Comparison of ENCODE assay signal across 15 mouse cellular contexts in genomic region chrX:145515498-145516158, GRCm38 (mm10). TPM values are rescaled to one million over a fixed set of nuclear protein-coding genes. Genes with fewer than 3 reads are reported as not detected.
DNase-seq lines count a peak whose midpoint lies in the region; ATAC-seq and TF ChIP-seq lines count a peak whose summit lies in the region.
"Had no signal": no experiment of that assay in that cellular context is flagged by ENCODE, and none has a peak within 500 bp of the region (broad histone marks: within the 10 kb centered on the region; RNA-seq: fewer than 3 reads in every experiment).

No protein-coding gene starts in this region.

- TF ChIP-seq CTCF in lung, embryonic 14.5 days (IDR thresholded peaks at IDR 0.05; ENCODE audit: low read depth) = no peak
- no peak for TF ChIP-seq CTCF in forebrain, postnatal 0 days (IDR thresholded peaks at IDR 0.05; ENCODE audit: low read depth)
- TF ChIP-seq CTCF in cerebellum, adult 2 months (IDR thresholded peaks at IDR 0.05; ENCODE audit: borderline replicate concordance, insufficient read depth, low read depth, low read length) = no peak

- no peak overlapping the region for H3K4me3 ChIP-seq in lung, embryonic 14.5 days (ENCODE audit: low read depth, low read length)
- H3K4me3 ChIP-seq in limb, embryonic 10.5 days = no peak overlapping the region
- H3K4me3 ChIP-seq in forebrain, postnatal 0 days (ENCODE audit: low read depth, low read length) = no peak overlapping the region
- H3K4me3 ChIP-seq in cerebellum, adult 2 months (replicated peaks; ENCODE audit: insufficient read depth, low read depth, low read length) = no peak overlapping the region
- H3K4me3 ChIP-seq: embryonic facial prominence, embryonic 13.5 days; heart, adult 2 months had no signal

- DNase-seq in embryo, embryonic 11 days = peak; percentile 65
- no peak for DNase-seq in embryo, embryonic 10 days (ENCODE audit: low spot score)
- DNase-seq in lung, embryonic 14.5 days = peak; percentile 13
- no peak for DNase-seq in lung, postnatal 36 days
- no peak for DNase-seq in limb, embryonic 10.5 days (ENCODE audit: low spot score)
- DNase-seq in thymus, postnatal 10 days (ENCODE audit: low spot score in 2 of 2) = no peak
- DNase-seq in forebrain, postnatal 0 days = no peak
- no peak for DNase-seq in cerebellum, adult 2 months
- DNase-seq: cerebellum, adult 11-12 months; lung, adult 2 months; thymus, postnatal 25 days had no signal

- H3K36me3 ChIP-seq in lung, embryonic 14.5 days (ENCODE audit: insufficient read depth) = no peaks in the 10 kb centered on the region
- H3K36me3 ChIP-seq in limb, embryonic 10.5 days = no peaks in the 10 kb centered on the region
- no peaks in the 10 kb centered on the region for H3K36me3 ChIP-seq in forebrain, postnatal 0 days (ENCODE audit: insufficient read depth)
- H3K36me3 ChIP-seq: embryonic facial prominence, embryonic 13.5 days had no signal

- WGBS in lung, embryonic 14.5 days = 37% methylated on average over 9 of the region's 9 CpGs
- 32% methylated on average over 9 of the region's 9 CpGs for WGBS in limb, embryonic 10.5 days
- WGBS in forebrain, postnatal 0 days = 64% methylated on average over 9 of the region's 9 CpGs
- 54% methylated on average over 9 of the region's 9 CpGs for WGBS in cerebellum, adult 2 months

- H3K27ac ChIP-seq in lung, embryonic 14.5 days (ENCODE audit: low read depth) = no peak overlapping the region
- H3K27ac ChIP-seq in limb, embryonic 10.5 days = peak overlapping the region; percentile 53
- H3K27ac ChIP-seq in forebrain, postnatal 0 days (ENCODE audit: low read depth, low read length) = no peak overlapping the region
- H3K27ac ChIP-seq in cerebellum, adult 2 months (ENCODE audit: insufficient read depth, low read length) = no peak overlapping the region
- H3K27ac ChIP-seq: embryonic facial prominence, embryonic 13.5 days; heart, adult 2 months had no signal

- no peaks in the 10 kb centered on the region for H3K27me3 ChIP-seq in lung, embryonic 14.5 days (ENCODE audit: insufficient read depth, low read length)
- H3K27me3 ChIP-seq in limb, embryonic 10.5 days (ENCODE audit: low read depth, poor library complexity, severe bottlenecking) = peaks cover 10% of the 10 kb centered on the region; the same call in 1 of the 2 replicates
- no peaks in the 10 kb centered on the region for H3K27me3 ChIP-seq in forebrain, postnatal 0 days (ENCODE audit: insufficient read depth, low read length)
- no peaks in the 10 kb centered on the region for H3K27me3 ChIP-seq in cerebellum, adult 2 months (ENCODE audit: control insufficient read depth, insufficient read depth, low read length)

- no peaks in the 10 kb centered on the region for H3K9me3 ChIP-seq in lung, embryonic 14.5 days (ENCODE audit: low read depth, low read length)
- no peaks in the 10 kb centered on the region for H3K9me3 ChIP-seq in limb, embryonic 10.5 days (replicated peaks)
- H3K9me3 ChIP-seq in forebrain, postnatal 0 days (ENCODE audit: low read length) = no peaks in the 10 kb centered on the region
- H3K9me3 ChIP-seq: embryonic facial prominence, embryonic 13.5 days had no signal

- H3K4me2 ChIP-seq in lung, embryonic 14.5 days = no peak overlapping the region
- H3K4me2 ChIP-seq in forebrain, postnatal 0 days (ENCODE audit: low read depth) = no peak overlapping the region
- H3K4me2 ChIP-seq: embryonic facial prominence, embryonic 13.5 days had no signal

- no peaks in the 10 kb centered on the region for H3K4me1 ChIP-seq in lung, embryonic 14.5 days (ENCODE audit: insufficient read depth)
- peaks cover 25% of the 10 kb centered on the region for H3K4me1 ChIP-seq in limb, embryonic 10.5 days
- no peaks in the 10 kb centered on the region for H3K4me1 ChIP-seq in forebrain, postnatal 0 days (ENCODE audit: insufficient read depth)
- H3K4me1 ChIP-seq in cerebellum, adult 2 months (ENCODE audit: control insufficient read depth, insufficient read depth, low read length) = no peaks in the 10 kb centered on the region
- H3K4me1 ChIP-seq: embryonic facial prominence, embryonic 13.5 days had no signal

- no peak for TF ChIP-seq POLR2A in cerebellum, adult 2 months (IDR thresholded peaks at IDR 0.05; ENCODE audit: borderline replicate concordance, insufficient read depth, low read length)

- ATAC-seq in lung, embryonic 14.5 days (ENCODE audit: insufficient read depth) = no peak
- no peak for ATAC-seq in forebrain, postnatal 0 days
- ATAC-seq: forebrain, embryonic 16.5 days; hindbrain, embryonic 16.5 days had no signal

- H3K9ac ChIP-seq in lung, embryonic 14.5 days = no peak overlapping the region
- no peak overlapping the region for H3K9ac ChIP-seq in forebrain, postnatal 0 days
- H3K9ac ChIP-seq: embryonic facial prominence, embryonic 13.5 days had no signal

RNA-seq across cellular contexts. Expression of gene Amot, which starts 10.6 kb away (rescaled TPM):
- polyA plus RNA-seq in lung, embryonic 14.5 days (2014; fragmentation: Nextera tagmentation; extraction: Ambion mirVana) = 9.0 and 10.4 TPM in 2 replicates
- polyA plus RNA-seq in limb, embryonic 10.5 days (2016; fragmentation: Nextera tagmentation; extraction: Ambion mirVana) = 40.8 and 68.8 TPM in 2 replicates
- 13.2 and 18.3 TPM in 2 replicates for total RNA-seq in forebrain, postnatal 0 days (2014; rRNA removed)
- 4.5 and 7.7 TPM in 2 replicates for polyA plus RNA-seq in forebrain, postnatal 0 days (2015; fragmentation: Nextera tagmentation; extraction: Ambion mirVana)
- 17.5 and 18.7 TPM in 2 replicates for polyA plus RNA-seq in cerebellum, adult 2 months (2012; rRNA removed)

Comparison
In these comparisons a context has a peak if more than half of its experiments do, and no peak if none do; other contexts are left out.
1. DNase-seq: peak in embryo, embryonic 11 days (single experiment) and lung, embryonic 14.5 days (single experiment); none in embryo, embryonic 10 days (single experiment), lung, postnatal 36 days (single experiment), limb, embryonic 10.5 days (single experiment), thymus, postnatal 10 days (0 of 2), forebrain, postnatal 0 days (single experiment) and cerebellum, adult 2 months (0 of 2).